Mouse (Mus musculus) cerebellum, adult 9-10 months (tissue): ENCODE results near the gene Fam151b.

Source experiments
- DNase-seq: peaks from one replicate; pipeline ENCODE4 v3.0.0; 2022

Fam151b gene

GRCm38 (mm10) chr13:92483852-92484463 lies at the start of gene Fam151b:
Gene Fam151b, minus strand, starts transcription at chr13:92484015.
- DNase-seq = peak; percentile 95

- peak; percentile 5 for DNase-seq
Observed at GRCm38 (mm10) chr13:92532216-92532615, 48.4 kb upstream of the Fam151b start.

- DNase-seq = no peak
Observed at GRCm38 (mm10) chr13:92531237-92531636, 47.4 kb upstream of the Fam151b start.

GRCm38 (mm10) chr13:92530721-92531211 lies 47.0 kb upstream of the Fam151b start, which contains the start of gene Zfyve16:
Gene Zfyve16, minus strand, starts transcription at chr13:92530868.
- peak; percentile 97 for DNase-seq

- no peak for DNase-seq
Observed at GRCm38 (mm10) chr13:92529828-92530720, 46.3 kb upstream of the Fam151b start.

- DNase-seq = no peak
Observed at GRCm38 (mm10) chr13:92523178-92523813, 39.5 kb upstream of the Fam151b start.

- DNase-seq = no peak
Observed at GRCm38 (mm10) chr13:92504871-92505270, 21.1 kb upstream of the Fam151b start.

GRCm38 (mm10) chr13:92491923-92492322 lies 8.1 kb upstream of the Fam151b start:
- no peak for DNase-seq

- no peak for DNase-seq
Observed at GRCm38 (mm10) chr13:92490817-92491216, 7.0 kb upstream of the Fam151b start.

GRCm38 (mm10) chr13:92483348-92483747 lies 467 bp downstream of the Fam151b start:
- DNase-seq = peak; percentile 63

GRCm38 (mm10) chr13:92470151-92470550 lies 13.7 kb downstream of the Fam151b start:
- DNase-seq = no peak

- DNase-seq = no peak
Observed at GRCm38 (mm10) chr13:92469381-92469780, 14.4 kb downstream of the Fam151b start.

- DNase-seq = no peak
Observed at GRCm38 (mm10) chr13:92467891-92468290, 15.9 kb downstream of the Fam151b start.

- DNase-seq = no peak
Observed at GRCm38 (mm10) chr13:92464698-92465097, 19.1 kb downstream of the Fam151b start.

- no peak for DNase-seq
Observed at GRCm38 (mm10) chr13:92446872-92447271, 36.9 kb downstream of the Fam151b start.

GRCm38 (mm10) chr13:92440286-92440685 lies 43.5 kb downstream of the Fam151b start:
- no peak for DNase-seq

GRCm38 (mm10) chr13:92438656-92439055 lies 45.2 kb downstream of the Fam151b start:
- DNase-seq = no peak

- DNase-seq = peak; percentile 32
Observed at GRCm38 (mm10) chr13:92427351-92427855, 56.4 kb downstream of the Fam151b start.

GRCm38 (mm10) chr13:92426294-92427051 lies 57.3 kb downstream of the Fam151b start:
- DNase-seq = peak; percentile 56

GRCm38 (mm10) chr13:92425758-92426264 lies 58.0 kb downstream of the Fam151b start, which contains the start of gene Ankrd34b:
Gene Ankrd34b, plus strand, starts transcription at chr13:92425896.
- DNase-seq = peak; percentile 93

- no peak for DNase-seq
Observed at GRCm38 (mm10) chr13:92423711-92424110, 60.1 kb downstream of the Fam151b start.

- DNase-seq = no peak
Observed at GRCm38 (mm10) chr13:92419630-92420029, 64.2 kb downstream of the Fam151b start.
